ENCODE assay signal across 21 mouse cellular contexts in genomic region chr17:55292656-55293055, GRCm38 (mm10).
"Had no signal": no experiment of that assay in that cellular context is flagged by ENCODE, and none has a peak within 500 bp of the region (broad histone marks: within the 10 kb centered on the region; RNA-seq: fewer than 3 reads in every experiment).

No protein-coding gene starts in this region.

- H3K27ac ChIP-seq: kidney, embryonic 15.5 days; limb, embryonic 12.5 days; limb, embryonic 15.5 days; liver, embryonic 14.5 days; macrophage; midbrain, embryonic 12.5 days; midbrain, embryonic 15.5 days; neural tube, embryonic 12.5 days; neural tube, embryonic 15.5 days; stomach, embryonic 15.5 days had no signal

- DNase-seq: kidney, adult 11 months; kidney, adult 8-10 months; kidney, postnatal 10 days; kidney, postnatal 36 days; layer of hippocampus, postnatal 36 days; liver, postnatal 0 days; lung, embryonic 14.5 days; spleen, adult 18-20 months; thymus, adult 18-20 months; thymus, postnatal 36 days had no signal

- H3K4me3 ChIP-seq: kidney, embryonic 15.5 days; limb, embryonic 12.5 days; limb, embryonic 15.5 days; midbrain, embryonic 12.5 days; midbrain, embryonic 15.5 days; neural tube, embryonic 12.5 days; neural tube, embryonic 15.5 days; stomach, embryonic 15.5 days had no signal

- ATAC-seq: liver, postnatal 0 days; lung, postnatal 0 days; midbrain, embryonic 15.5 days had no signal
